Mouse (Mus musculus) stomach, embryonic 15.5 days (tissue): Measurements from ENCODE around the gene Celf5. TPM values are rescaled to one million over a fixed set of nuclear protein-coding genes. Genes with fewer than 3 reads are reported as not detected.
A peak's percentile ranks its signal among the peaks of the same experiment; 100 is the strongest.

ENCODE experiments used
- ATAC-seq: fragments of 200-750 bp; cut with Nextera tagmentation; 2 replicates; pipeline ENCODE4 v1.8.0; 2017; ENCODE audit warnings: low read depth, moderate number of reproducible peaks, moderate TSS enrichment; ENCODE audit not compliant: insufficient read depth, low FRiP score
- H3K27ac ChIP-seq: fragments of 300-500 bp; sonication (generic); 2 replicates; pipeline ENCODE4 v1.5.1; 2015; ENCODE audit warnings: mild to moderate bottlenecking, inconsistent platforms
- H3K27me3 ChIP-seq: fragments of 300-500 bp; sonication (generic); replicated peaks from 2 replicates; pipeline ENCODE4 v1.6.1; 2015; ENCODE audit warnings: inconsistent platforms
- H3K36me3 ChIP-seq: fragments of 300-500 bp; sonication (generic); 2 replicates; pipeline ENCODE4 v1.6.1; 2015; ENCODE audit warnings: inconsistent platforms
- H3K4me1 ChIP-seq: fragments of 300-500 bp; sonication (generic); 2 replicates; pipeline ENCODE4 v1.6.1; 2015; ENCODE audit warnings: inconsistent platforms
- H3K4me2 ChIP-seq: fragments of 300-500 bp; sonication (generic); 2 replicates; pipeline ENCODE4 v1.6.1; 2015; ENCODE audit warnings: mild to moderate bottlenecking, inconsistent platforms
- H3K4me3 ChIP-seq: fragments of 300-500 bp; sonication (generic); replicated peaks from 2 replicates; pipeline ENCODE4 v1.5.1; 2015; ENCODE audit warnings: inconsistent platforms
- H3K9ac ChIP-seq: fragments of 300-500 bp; sonication (generic); 2 replicates; pipeline ENCODE4 v1.6.1; 2015; ENCODE audit warnings: inconsistent platforms
- H3K9me3 ChIP-seq: fragments of 300-500 bp; sonication (generic); 2 replicates; pipeline ENCODE4 v1.6.1; 2016; ENCODE audit warnings: inconsistent platforms
- WGBS: fragments of 180-500 bp; shearing (Covaris S2); methylation state at CpG from one replicate; pipeline ENCODE4 v1.1.7; 2015; 5-methylcytosine and 5-hydroxymethylcytosine counted together
- polyA plus RNA-seq: library from polyadenylated mRNA; unstranded; fragments of >200 nt; fragmentation: Nextera tagmentation; extraction: Ambion mirVana; gene quantifications from 2 replicates; pipeline ENCODE4 v1.2.1, GENCODE M21; 2015

Celf5 gene
- polyA plus RNA-seq, 1 experiment from 2014 or later, result 1.7 TPM

DNA sequence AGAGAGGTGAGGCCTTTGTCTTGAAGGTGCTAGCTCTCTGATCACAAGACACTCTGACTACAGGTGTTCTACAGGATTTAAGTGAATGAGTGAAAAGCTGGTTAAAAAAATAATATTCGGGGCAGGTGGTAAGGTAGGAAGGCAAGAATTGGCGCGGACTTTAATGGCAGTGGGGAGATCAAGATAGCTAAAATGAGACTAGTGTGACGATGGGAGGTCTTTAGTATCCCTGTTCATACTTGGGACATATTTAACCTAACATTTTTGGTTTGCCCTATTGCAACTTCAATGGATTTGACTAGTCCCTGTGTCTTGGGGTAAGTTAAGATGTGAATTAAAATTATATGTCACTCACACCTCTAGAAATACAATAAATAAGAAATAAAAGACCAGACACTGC is 14.5 kb upstream of the Celf5 start:
- H3K4me2 ChIP-seq, result peak overlapping the region; percentile 52
- H3K27ac ChIP-seq, result no peak overlapping the region
- no peaks in the 10 kb centered on the region for H3K9me3 ChIP-seq
- no peaks in the 10 kb centered on the region for H3K27me3 ChIP-seq
- H3K36me3 ChIP-seq, result peaks cover 14% of the 10 kb centered on the region
- H3K4me1 ChIP-seq, result peaks cover 15% of the 10 kb centered on the region
- WGBS, result 27% methylated on average over 4 of the region's 4 CpGs
- H3K9ac ChIP-seq, result no peak overlapping the region
- no peak for ATAC-seq
- peak overlapping the region; percentile 84 for H3K4me3 ChIP-seq

DNA sequence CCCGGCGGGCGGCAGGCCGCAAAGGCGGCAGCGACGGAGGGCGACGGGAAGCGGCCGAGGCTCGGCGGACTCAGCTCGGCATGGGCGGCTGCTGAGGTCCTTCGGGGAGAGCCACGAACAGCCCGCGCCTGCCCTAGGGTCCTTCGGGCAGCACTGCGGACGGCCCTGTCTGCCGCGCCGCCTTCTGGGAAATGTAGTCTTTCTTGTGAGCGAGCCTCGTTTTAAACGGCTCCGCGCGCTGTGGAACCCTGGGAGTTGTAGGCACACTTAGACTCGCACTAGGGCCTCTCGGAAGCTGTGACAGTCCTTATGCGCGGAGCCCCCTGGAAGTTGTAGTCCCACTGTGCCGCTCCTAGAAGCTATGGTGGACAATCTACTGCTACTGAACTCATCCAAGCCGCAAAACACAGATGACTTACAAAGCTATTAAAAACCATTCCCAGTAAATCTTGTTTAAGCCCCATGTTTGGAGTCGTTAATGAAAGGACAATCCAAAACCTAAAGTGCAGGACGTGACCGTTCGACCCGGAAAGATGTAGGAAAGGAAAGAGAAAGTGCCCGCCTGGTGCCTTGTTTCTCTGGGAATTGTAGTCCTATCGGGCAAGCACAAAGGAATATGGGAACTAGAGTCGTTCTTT is 13.9 kb upstream of the Celf5 start, which contains the start of gene Ncln:
Gene Ncln (minus strand): TSS at position 129 of the 638 bp plus-strand sequence.
- H3K4me3 ChIP-seq, result peak within 1 kb of the TSS; percentile 84
- H3K27ac ChIP-seq, result peak within 1 kb of the TSS; percentile 72
- H3K4me1 ChIP-seq, result peaks cover 15% of the 10 kb centered on the region
- H3K36me3 ChIP-seq, result peaks cover 20% of the 10 kb centered on the region
- WGBS, result under 1% methylated on average over 45 of the region's 45 CpGs
- no peaks in the 10 kb centered on the region for H3K27me3 ChIP-seq
- no peaks in the 10 kb centered on the region for H3K9me3 ChIP-seq
- H3K9ac ChIP-seq, result peak within 1 kb of the TSS; percentile 68
- peak; percentile 97 for ATAC-seq
- H3K4me2 ChIP-seq, result peak within 1 kb of the TSS; percentile 92

DNA sequence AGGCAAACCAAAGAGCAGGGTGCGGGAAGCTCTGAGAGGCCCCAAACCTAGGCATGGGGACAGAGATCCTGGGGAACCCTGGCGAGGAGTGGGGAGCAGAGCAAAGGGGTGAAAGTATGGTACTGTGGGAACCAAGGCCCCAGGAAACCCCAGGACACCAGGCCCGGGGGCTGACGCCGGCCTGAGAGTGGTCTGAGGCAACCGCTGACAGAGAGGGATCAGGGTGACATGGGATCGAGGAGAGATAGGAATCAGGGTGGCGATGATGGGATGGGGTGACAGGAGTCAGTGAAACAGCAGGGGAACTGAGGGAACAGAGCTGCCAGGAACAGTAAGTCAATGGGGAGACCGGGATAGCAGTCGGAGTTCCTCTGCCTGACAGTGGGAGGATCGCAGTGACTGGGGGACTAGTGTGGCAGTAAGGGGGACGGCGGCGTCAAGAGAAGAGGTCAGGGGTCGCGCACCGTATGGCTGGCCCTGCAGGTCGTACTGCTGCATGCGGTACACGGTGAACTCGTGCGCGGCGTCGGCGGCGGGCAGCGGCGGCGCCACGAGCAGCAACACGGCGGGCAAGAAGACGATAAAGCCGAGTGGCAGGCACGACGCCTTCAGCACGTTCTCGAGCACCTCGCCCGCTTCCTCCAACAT is 13.2 kb upstream of the Celf5 start:
- Histone ChIP-seq H3K4me2 (peak overlapping the region; percentile 92), H3K27ac (peak overlapping the region; percentile 21; the same call in 1 of the 2 replicates), H3K4me3 (peak overlapping the region; percentile 84), H3K27me3 (no peaks in the 10 kb centered on the region), H3K9ac (peak overlapping the region; percentile 68), H3K9me3 (no peaks in the 10 kb centered on the region), H3K4me1 (peaks cover 15% of the 10 kb centered on the region), H3K36me3 (peaks cover 26% of the 10 kb centered on the region)
- peak; percentile 12 for ATAC-seq
- WGBS, result under 1% methylated on average over 39 of the region's 41 CpGs

DNA sequence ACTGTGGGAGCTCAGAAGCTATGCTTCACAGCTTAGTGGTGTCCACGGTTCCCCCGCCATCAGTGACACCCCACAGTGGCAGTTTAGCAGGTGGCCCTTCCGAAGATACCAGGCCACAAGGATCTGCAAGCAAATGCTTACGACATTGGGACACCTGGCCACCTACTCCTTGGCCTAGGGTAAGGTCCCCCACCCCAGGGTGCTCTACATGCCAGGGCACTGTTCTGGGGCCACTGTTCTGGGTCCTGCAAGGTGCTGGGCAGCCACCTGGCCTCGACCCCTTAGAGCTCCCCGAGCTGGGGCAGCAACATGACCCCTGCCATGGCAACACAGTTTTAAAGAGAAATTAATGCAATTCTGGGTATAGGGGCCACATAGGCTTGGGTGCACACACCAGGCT is 12.6 kb upstream of the Celf5 start:
- no peak for ATAC-seq
- Histone ChIP-seq H3K9ac (peak overlapping the region; percentile 68), H3K4me3 (peak overlapping the region; percentile 84), H3K27me3 (no peaks in the 10 kb centered on the region), H3K4me2 (peak overlapping the region; percentile 92), H3K36me3 (peaks cover 31% of the 10 kb centered on the region), H3K4me1 (peaks cover 15% of the 10 kb centered on the region), H3K27ac (no peak overlapping the region), H3K9me3 (no peaks in the 10 kb centered on the region)
- 64% methylated on average over 6 of the region's 6 CpGs for WGBS

DNA sequence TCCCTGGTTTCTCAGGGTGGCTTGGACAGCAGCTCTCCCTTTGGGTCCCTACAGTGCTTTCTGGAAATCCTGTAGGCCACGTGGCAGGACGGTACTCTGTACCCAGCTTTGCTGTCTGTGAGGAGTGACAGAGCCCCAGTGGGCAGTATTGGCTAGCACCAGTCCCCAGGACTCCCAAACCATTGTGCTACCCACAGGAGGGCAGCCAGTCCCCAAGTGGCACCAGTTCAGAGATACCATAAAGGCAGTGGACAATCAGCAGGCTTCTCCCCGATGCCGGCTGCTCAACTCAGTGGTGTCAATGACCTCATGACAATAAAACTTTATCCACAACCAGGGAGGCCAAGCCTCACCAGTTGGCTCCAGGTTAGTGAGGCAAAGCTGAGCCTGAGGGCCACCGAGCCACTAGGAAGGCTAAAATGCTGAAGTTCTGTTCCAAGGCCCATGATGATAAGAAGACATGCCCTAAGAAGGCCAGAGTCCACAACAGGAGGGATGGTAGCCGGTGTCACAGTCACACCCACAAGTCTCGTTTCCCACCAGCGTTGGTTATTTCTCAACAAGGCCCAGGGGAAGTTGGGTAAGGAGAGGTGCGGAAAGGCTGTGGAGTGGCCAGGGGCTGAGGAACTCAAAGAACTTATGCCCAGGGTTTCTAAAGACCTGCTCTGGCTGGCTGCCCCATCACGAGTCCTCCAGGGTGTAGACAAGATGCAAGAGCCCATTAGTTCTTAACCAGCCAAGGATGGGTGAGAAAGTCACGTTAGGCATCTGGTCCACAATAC is 11.9 kb upstream of the Celf5 start:
- Histone ChIP-seq H3K4me3 (peak overlapping the region; percentile 84; the same call in 1 of the 2 replicates), H3K4me2 (peak overlapping the region; percentile 92), H3K9ac (no peak overlapping the region), H3K36me3 (peaks cover 38% of the 10 kb centered on the region), H3K27ac (no peak overlapping the region), H3K27me3 (no peaks in the 10 kb centered on the region), H3K9me3 (no peaks in the 10 kb centered on the region), H3K4me1 (peaks cover 15% of the 10 kb centered on the region)
- 83% methylated on average over 11 of the region's 11 CpGs for WGBS
- no peak for ATAC-seq

DNA sequence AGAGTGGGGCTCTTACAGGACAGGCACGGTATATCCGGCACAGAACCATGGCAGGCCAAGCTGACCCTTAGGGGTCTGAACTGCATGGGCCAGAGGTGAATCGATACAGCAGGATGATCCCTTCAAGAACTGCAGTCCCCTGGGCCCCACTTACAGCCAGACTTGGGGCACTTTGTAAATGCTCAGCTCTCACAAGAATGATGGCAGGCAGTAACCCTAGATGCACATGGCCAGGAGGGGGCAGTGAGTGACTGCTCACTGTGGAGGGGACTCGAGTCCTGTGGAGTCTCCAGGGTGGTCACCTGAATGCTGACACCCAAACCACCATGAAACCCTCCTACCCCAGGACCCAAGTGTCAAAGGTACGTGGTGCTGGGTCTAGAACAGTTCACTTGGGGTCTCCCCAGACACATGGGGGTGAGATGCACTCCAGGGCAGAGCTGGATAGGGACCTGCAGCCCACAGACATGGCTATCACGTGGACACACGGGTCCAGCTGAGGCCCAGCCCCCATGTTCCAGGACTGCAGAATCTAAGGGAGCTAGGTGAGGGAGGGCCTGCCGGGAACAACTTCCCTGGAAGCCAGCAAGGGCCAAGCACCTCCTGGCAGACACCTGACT is 11.2 kb upstream of the Celf5 start:
- H3K4me3 ChIP-seq, result no peak overlapping the region
- ATAC-seq, result no peak
- peaks cover 43% of the 10 kb centered on the region for H3K36me3 ChIP-seq
- no peaks in the 10 kb centered on the region for H3K27me3 ChIP-seq
- H3K27ac ChIP-seq, result no peak overlapping the region
- H3K9me3 ChIP-seq, result no peaks in the 10 kb centered on the region
- H3K9ac ChIP-seq, result no peak overlapping the region
- H3K4me2 ChIP-seq, result no peak overlapping the region
- peaks cover 15% of the 10 kb centered on the region for H3K4me1 ChIP-seq
- WGBS, result 79% methylated on average over 8 of the region's 8 CpGs

DNA sequence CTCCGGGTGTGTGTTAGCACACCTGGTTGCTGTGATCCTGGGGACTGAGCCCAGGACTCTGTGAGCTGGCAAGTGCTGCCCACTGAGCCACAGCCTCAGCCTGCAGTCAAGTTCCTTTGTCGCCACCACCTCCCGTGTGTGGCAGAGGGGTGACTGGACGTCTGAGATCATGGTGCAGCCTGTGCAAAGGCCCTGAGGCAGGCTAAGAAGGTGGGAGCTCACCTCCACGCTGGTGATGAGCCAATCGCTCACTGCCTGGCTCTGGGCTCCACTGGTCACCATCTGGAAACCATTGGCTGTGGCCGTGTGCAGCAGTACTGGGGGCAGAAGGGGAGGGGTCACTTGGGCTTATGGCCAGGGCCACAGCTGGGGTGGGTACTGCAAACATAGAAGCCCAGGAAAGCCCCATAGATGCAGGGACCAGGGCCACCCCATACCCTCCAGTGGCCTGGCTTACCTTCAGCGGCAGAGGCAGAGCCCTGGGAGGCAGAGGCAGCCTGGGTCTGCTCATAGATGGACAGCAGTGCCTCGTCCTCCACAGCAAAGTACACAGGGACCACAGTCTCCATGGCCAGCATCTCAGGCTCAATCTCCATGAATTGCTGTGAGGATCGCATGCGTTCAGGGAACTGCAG is 10.2 kb upstream of the Celf5 start:
- H3K9me3 ChIP-seq, result no peaks in the 10 kb centered on the region
- peaks cover 49% of the 10 kb centered on the region for H3K36me3 ChIP-seq
- no peaks in the 10 kb centered on the region for H3K27me3 ChIP-seq
- H3K4me3 ChIP-seq, result no peak overlapping the region
- H3K27ac ChIP-seq, result no peak overlapping the region
- WGBS, result 89% methylated on average over 11 of the region's 11 CpGs
- no peak overlapping the region for H3K4me2 ChIP-seq
- peaks cover 15% of the 10 kb centered on the region for H3K4me1 ChIP-seq
- no peak overlapping the region for H3K9ac ChIP-seq
- no peak for ATAC-seq

DNA sequence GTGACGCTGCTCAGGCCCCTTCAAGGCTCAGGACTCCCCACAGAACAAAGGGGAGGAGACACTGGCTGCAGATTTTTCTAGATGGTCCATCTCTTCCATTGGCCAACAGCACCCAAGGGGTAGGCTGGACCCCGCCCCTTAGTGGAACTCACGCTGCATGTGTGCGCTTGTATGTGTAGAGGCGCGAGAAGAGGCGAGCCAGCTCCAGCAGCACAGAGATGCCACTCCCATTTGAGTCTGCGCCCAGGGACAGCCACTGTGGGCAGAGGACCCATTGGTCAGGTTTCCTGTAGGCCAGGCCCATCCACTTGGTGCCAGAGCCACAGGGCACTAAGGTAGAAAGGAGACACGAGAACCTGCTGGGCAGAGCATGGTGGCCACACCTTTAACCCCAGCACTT is 8.5 kb upstream of the Celf5 start:
- H3K9me3 ChIP-seq, result no peaks in the 10 kb centered on the region
- H3K36me3 ChIP-seq, result peaks cover 57% of the 10 kb centered on the region
- H3K9ac ChIP-seq, result no peak overlapping the region
- no peak for ATAC-seq
- no peak overlapping the region for H3K27ac ChIP-seq
- no peaks in the 10 kb centered on the region for H3K27me3 ChIP-seq
- 93% methylated on average over 9 of the region's 9 CpGs for WGBS
- H3K4me2 ChIP-seq, result no peak overlapping the region
- peaks cover 15% of the 10 kb centered on the region for H3K4me1 ChIP-seq
- no peak overlapping the region for H3K4me3 ChIP-seq

DNA sequence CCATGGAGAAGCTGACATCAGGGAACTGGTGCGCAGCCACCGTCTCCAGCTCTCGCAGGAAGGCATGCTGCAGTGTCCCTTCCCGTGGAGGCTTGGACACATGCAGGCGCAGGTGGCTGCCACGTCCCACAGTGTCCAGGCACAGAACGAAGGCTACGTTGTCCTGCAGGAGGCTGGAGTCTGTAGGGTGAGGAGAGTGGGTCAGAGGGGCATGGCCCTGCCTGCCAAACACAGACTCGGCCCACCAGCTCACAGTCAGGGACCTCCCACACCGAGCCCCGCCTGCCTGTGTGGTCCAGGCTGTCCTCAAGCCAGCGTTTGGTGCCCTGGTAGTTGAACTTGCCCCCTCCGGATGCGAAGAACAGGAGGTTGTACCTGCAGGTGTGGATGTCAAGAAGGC is 7.4 kb upstream of the Celf5 start:
- Histone ChIP-seq H3K36me3 (peaks cover 57% of the 10 kb centered on the region), H3K4me2 (no peak overlapping the region), H3K4me3 (no peak overlapping the region), H3K27me3 (no peaks in the 10 kb centered on the region), H3K27ac (no peak overlapping the region), H3K4me1 (peaks cover 9% of the 10 kb centered on the region), H3K9me3 (no peaks in the 10 kb centered on the region), H3K9ac (no peak overlapping the region)
- ATAC-seq, result no peak
- WGBS, result 83% methylated on average over 14 of the region's 14 CpGs

DNA sequence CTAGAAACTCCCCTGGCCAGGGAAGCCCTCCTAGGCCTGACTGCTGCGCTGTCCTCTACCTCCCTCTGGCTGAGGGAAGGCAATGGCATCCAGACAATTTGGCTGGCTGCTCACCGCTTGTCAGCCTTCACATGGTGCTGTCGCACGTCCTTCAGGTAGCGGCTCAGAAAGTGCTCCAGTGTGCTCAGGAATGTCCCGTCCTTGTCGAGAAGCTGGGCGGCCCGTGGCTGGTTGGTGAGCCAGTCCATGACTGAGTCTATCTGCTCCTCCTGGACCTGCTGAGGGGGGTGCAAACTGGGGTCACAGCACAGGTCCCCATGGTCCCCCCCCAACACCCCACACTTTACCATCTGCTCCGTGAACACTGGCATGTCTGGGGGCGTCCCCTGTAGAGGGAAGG is 5.6 kb upstream of the Celf5 start:
- WGBS, result 84% methylated on average over 11 of the region's 11 CpGs
- H3K4me1 ChIP-seq, result no peaks in the 10 kb centered on the region
- no peak overlapping the region for H3K9ac ChIP-seq
- H3K4me2 ChIP-seq, result no peak overlapping the region
- H3K27ac ChIP-seq, result no peak overlapping the region
- no peak overlapping the region for H3K4me3 ChIP-seq
- H3K27me3 ChIP-seq, result no peaks in the 10 kb centered on the region
- H3K36me3 ChIP-seq, result peaks cover 54% of the 10 kb centered on the region
- no peaks in the 10 kb centered on the region for H3K9me3 ChIP-seq
- ATAC-seq, result no peak

DNA sequence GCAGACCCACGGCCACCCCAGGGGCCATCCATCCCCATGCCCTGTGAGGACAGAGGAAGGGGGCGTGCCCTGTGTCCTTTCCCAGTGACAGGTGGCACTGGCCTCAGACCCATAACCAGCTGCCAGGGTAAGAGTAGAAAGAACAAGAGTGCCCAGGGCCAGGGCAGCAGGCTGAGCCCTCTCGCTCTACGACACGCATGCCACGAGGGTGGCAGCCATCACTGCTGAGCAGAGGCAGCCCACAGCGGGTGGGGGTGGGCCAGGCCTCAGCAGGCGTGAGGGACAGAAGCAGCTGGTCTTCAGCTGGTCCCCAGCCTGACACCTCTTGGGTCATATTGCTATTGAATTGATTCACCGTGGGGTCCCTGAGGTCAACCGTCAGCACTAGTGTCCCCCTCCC is 4.0 kb upstream of the Celf5 start:
- no peaks in the 10 kb centered on the region for H3K9me3 ChIP-seq
- H3K4me1 ChIP-seq, result peaks cover 8% of the 10 kb centered on the region; the same call in 1 of the 2 replicates
- WGBS, result 83% methylated on average over 10 of the region's 10 CpGs
- no peak overlapping the region for H3K4me2 ChIP-seq
- peaks cover 8% of the 10 kb centered on the region for H3K27me3 ChIP-seq
- H3K9ac ChIP-seq, result no peak overlapping the region
- H3K27ac ChIP-seq, result no peak overlapping the region
- ATAC-seq, result no peak
- H3K36me3 ChIP-seq, result peaks cover 38% of the 10 kb centered on the region
- H3K4me3 ChIP-seq, result no peak overlapping the region
